Mouse (Mus musculus): ENCODE data around the gene Slc38a10. TPM values are rescaled to one million over a fixed set of nuclear protein-coding genes. Genes with fewer than 3 reads are reported as not detected.

The Slc38a10 gene
- polyA plus RNA-seq, 1 experiment from 2014 or later = 99.0 TPM

DNA sequence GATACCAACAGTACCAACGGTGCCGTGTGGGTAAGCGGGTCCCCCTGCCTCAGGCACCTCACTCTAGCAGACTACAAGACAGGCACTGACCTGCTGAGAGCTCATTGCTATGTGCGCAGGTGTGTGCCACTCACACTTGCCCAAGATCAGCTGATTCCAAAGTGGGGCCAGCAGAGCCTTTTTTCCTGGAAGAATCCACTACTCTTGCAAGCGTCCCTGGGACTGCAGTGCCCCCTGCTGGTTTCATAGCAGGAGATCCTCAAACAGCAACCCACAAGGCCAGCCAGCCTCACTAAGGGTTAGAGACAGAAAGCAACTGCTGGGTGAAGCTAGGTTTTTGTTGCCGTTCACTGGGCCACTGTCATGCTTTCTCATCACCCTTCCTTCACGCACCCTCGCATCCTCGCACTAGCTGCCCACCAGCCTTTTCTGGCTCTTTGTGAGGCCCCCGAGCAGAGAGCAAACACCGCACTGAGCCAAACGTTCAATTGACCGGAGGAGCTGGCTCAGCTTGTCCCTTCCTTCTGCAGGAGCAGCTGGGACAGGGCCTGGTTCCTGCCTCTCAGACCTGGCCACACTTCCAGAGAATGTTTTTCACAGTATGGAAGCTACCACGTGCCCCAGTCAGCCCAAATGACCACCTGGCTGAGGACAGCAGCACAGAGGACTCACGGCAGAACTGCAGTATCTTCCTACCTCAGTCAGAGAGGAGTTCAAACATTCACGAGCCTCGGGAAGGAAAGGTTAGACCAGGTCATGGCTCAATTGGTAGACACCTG lies 30.3 kb downstream of the Slc38a10 start:
- Histone ChIP-seq H3K27ac (no peak overlapping the region), H3K36me3 (peaks cover 89% of the 10 kb centered on the region), H3K4me3 (no peak overlapping the region), H3K27me3 (ENCODE audit: insufficient read depth, poor library complexity, severe bottlenecking) (no peaks in the 10 kb centered on the region), H3K4me1 (peaks cover 15% of the 10 kb centered on the region), H3K9me3 (no peaks in the 10 kb centered on the region)
- DNase-seq (ENCODE audit: low spot score) = no peak
- WGBS = 79% methylated on average over 17 of the region's 17 CpGs

DNA sequence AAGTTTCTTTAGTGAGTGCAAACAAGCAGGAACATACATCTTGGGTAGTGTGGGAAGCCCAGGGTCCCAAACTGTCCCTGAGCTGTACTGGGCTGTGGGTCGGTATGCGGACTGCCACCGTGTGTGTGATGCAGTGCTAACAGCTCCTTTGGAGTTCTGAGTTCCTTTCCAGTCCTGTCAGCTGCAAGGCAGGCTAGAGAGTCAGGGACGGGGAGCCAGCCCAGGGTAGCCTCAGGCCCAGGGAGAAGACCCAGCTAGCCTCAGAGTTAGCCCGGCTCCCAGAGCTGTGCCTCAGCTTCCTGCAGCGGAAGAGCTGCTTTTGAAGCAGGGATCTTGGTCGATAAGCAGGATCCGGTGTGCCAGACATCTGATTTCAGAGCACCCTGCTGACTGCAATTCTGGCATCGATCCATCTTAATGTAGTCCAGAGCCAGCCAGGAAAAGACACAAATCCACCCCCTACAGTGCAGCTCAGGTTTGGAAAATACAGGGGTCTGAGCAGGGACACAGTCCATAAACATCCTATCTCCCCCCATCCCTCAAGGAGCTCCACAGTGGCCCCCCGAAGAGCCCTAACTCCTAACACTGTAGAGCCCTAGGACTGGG lies 31.1 kb downstream of the Slc38a10 start:
- Histone ChIP-seq H3K27me3 (ENCODE audit: insufficient read depth, poor library complexity, severe bottlenecking) (no peaks in the 10 kb centered on the region), H3K4me3 (no peak overlapping the region), H3K4me1 (peaks cover 15% of the 10 kb centered on the region), H3K9me3 (no peaks in the 10 kb centered on the region), H3K36me3 (peaks cover 92% of the 10 kb centered on the region), H3K27ac (no peak overlapping the region)
- WGBS = 74% methylated on average over 10 of the region's 10 CpGs
- DNase-seq (ENCODE audit: low spot score) = no peak

DNA sequence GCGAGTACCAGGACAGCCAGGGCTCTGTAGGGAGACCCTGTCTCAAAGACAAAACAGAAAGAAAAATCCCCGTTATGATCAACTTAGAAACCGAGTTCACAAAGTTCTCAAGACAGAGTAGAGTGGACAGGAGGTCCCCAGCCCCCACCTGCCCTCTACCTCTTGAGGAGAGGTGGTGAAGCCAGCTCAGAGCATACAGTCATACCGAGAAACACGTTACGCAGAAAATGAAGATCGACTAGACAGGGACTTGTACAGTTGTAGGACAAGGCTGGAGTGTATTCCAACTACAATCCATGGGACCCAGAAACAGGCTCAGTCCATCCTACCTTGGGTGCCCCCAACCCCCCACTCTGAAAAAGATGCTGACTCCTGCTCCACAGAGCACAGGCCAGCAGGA lies 32.0 kb downstream of the Slc38a10 start:
- H3K9me3 ChIP-seq = no peaks in the 10 kb centered on the region
- no peak overlapping the region for H3K4me3 ChIP-seq
- no peak overlapping the region for H3K27ac ChIP-seq
- H3K27me3 ChIP-seq (ENCODE audit: insufficient read depth, poor library complexity, severe bottlenecking) = no peaks in the 10 kb centered on the region
- peaks cover 15% of the 10 kb centered on the region for H3K4me1 ChIP-seq
- no peak for DNase-seq (ENCODE audit: low spot score)
- WGBS = 96% methylated on average over 7 of the region's 7 CpGs
- H3K36me3 ChIP-seq = peaks cover 93% of the 10 kb centered on the region

DNA sequence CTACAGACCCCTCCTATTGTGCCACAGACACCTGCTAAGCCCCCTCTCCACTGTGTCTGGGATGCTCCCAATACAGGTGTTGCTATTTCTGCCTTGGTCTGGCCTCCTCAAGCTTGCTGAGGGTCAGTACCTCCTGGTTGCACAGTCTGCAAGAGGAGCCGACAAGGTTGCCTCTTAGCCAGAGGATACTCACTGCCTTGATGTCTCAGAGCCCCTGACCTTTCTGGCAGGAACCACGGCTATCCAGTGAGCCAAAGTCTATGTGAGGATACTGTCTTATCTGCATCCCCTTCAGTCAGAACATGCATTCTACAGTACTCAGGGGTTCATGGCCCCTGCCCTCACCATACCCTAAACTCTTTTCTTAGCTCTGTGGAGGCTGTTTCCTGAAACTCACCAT lies 33.5 kb downstream of the Slc38a10 start:
- no peaks in the 10 kb centered on the region for H3K9me3 ChIP-seq
- 84% methylated on average over 2 of the region's 2 CpGs for WGBS
- DNase-seq (ENCODE audit: low spot score) = no peak
- no peaks in the 10 kb centered on the region for H3K27me3 ChIP-seq (ENCODE audit: insufficient read depth, poor library complexity, severe bottlenecking)
- no peak overlapping the region for H3K27ac ChIP-seq
- H3K4me1 ChIP-seq = peaks cover 20% of the 10 kb centered on the region
- H3K36me3 ChIP-seq = peaks cover 87% of the 10 kb centered on the region
- no peak overlapping the region for H3K4me3 ChIP-seq

DNA sequence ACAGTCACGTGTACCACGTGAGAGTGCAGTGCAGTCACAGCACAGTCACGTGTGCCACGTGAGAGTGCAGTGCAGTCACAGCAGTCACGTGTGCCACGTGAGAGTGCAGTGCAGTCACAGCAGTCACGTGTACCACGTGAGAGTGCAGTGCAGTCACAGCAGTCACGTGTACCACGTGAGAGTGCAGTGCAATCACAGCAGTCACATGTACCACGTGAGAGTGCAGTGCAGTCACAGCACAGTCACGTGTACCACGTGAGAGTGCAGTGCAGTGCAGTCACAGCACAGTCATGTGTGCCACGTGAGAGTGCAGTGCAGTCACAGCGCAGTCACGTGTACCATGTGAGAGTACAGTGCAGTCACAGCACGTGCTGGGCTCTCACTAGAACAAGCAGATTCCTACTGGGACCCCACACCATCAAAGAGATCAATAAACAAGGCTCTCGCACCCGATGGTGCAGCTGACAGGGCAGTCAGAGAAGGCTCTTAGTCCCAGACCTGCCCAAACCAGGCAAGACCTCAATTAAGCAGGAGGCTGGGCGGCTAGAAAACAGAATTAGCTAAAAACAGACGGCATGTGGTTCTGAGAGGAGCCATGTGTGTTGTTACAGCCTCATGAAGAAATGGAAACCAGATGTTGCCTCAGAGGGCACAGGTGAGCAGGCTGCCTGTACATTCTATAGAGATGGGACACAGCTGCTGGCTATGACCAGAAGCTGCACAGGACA lies 36.5 kb downstream of the Slc38a10 start:
- H3K36me3 ChIP-seq = peaks cover 76% of the 10 kb centered on the region
- H3K27ac ChIP-seq = no peak overlapping the region
- no peaks in the 10 kb centered on the region for H3K27me3 ChIP-seq (ENCODE audit: insufficient read depth, poor library complexity, severe bottlenecking)
- no peak overlapping the region for H3K4me3 ChIP-seq
- no peaks in the 10 kb centered on the region for H3K9me3 ChIP-seq
- DNase-seq (ENCODE audit: low spot score) = no peak
- WGBS = 92% methylated on average over 21 of the region's 21 CpGs
- peaks cover 29% of the 10 kb centered on the region for H3K4me1 ChIP-seq

DNA sequence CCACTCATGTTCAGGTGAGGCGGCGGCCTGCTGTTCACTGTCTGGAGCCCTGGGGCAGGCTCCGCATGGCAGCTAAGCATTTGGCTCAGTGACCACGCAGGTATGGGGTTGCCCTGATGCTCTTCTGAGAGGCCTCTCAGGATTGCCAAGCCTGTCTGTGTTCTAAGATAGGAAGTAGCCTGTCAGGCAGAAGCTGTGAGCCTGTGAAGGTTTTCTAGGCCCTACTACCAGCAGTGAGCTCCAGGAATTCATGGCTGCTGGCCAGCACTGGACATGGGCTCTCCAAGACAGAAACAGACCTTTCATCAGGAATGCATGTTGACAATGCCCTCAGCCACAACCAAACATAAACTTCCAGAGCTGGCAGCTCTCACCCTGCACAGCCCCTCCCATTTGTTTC lies 39.0 kb downstream of the Slc38a10 start:
- Histone ChIP-seq H3K27ac (peak overlapping the region; percentile 52; the same call in 1 of the 2 replicates), H3K4me1 (peaks cover 25% of the 10 kb centered on the region), H3K27me3 (ENCODE audit: insufficient read depth, poor library complexity, severe bottlenecking) (no peaks in the 10 kb centered on the region), H3K4me3 (no peak overlapping the region), H3K36me3 (peaks cover 76% of the 10 kb centered on the region), H3K9me3 (no peaks in the 10 kb centered on the region)
- DNase-seq (ENCODE audit: low spot score) = no peak
- WGBS = 63% methylated on average over 4 of the region's 4 CpGs

DNA sequence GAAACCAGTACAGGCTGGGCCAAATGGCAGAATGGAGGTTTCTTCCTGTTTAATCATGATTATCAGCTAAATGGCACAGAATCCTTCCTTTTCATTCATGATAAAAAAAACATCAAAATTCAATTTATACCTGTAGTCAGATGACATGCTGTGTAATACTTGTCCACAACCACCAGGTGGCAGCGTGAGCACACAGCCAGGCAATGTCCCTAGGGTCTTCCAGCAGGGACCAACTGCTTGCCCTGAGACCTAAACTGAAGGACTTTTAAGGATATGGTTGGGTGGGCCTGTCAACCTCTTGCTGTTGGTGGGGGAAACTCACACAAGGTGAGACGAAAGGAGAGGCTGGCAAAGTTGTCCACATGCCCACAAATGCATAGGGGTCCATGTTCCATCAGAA lies 40.1 kb downstream of the Slc38a10 start:
- no peaks in the 10 kb centered on the region for H3K27me3 ChIP-seq (ENCODE audit: insufficient read depth, poor library complexity, severe bottlenecking)
- peaks cover 75% of the 10 kb centered on the region for H3K36me3 ChIP-seq
- H3K27ac ChIP-seq = 0 out of 2 replicates have a peak overlapping the region, but pooled peaks have one; percentile 7
- no peak for DNase-seq (ENCODE audit: low spot score)
- 4% methylated on average over 2 of the region's 2 CpGs for WGBS
- H3K4me1 ChIP-seq = peaks cover 25% of the 10 kb centered on the region
- H3K9me3 ChIP-seq = no peaks in the 10 kb centered on the region
- H3K4me3 ChIP-seq = no peak overlapping the region

DNA sequence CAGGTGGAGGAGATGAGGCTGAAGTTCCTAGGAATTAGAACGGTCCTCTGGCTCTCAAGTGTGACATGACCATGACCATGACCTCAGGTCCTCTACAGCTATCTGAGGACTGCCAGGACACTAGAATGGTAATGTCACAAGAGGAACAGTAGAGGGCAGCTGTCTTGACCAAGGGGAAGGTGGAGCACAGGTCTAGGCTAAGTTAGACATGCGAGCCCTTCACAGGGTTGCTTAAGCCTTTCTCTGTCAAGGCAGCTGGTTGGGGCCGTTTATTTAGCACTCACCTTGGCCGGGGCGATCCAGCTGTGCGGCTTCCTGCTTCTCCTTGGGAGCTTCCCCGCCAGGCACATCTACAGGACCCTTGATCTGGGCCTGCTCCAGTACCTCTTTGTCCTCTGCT lies 40.6 kb downstream of the Slc38a10 start:
- no peak for DNase-seq (ENCODE audit: low spot score)
- Histone ChIP-seq H3K27ac (0 out of 2 replicates have a peak overlapping the region, but pooled peaks have one; percentile 7), H3K36me3 (peaks cover 75% of the 10 kb centered on the region), H3K4me3 (no peak overlapping the region), H3K27me3 (ENCODE audit: insufficient read depth, poor library complexity, severe bottlenecking) (no peaks in the 10 kb centered on the region), H3K9me3 (no peaks in the 10 kb centered on the region), H3K4me1 (peaks cover 25% of the 10 kb centered on the region)
- WGBS = 62% methylated on average over 7 of the region's 7 CpGs

DNA sequence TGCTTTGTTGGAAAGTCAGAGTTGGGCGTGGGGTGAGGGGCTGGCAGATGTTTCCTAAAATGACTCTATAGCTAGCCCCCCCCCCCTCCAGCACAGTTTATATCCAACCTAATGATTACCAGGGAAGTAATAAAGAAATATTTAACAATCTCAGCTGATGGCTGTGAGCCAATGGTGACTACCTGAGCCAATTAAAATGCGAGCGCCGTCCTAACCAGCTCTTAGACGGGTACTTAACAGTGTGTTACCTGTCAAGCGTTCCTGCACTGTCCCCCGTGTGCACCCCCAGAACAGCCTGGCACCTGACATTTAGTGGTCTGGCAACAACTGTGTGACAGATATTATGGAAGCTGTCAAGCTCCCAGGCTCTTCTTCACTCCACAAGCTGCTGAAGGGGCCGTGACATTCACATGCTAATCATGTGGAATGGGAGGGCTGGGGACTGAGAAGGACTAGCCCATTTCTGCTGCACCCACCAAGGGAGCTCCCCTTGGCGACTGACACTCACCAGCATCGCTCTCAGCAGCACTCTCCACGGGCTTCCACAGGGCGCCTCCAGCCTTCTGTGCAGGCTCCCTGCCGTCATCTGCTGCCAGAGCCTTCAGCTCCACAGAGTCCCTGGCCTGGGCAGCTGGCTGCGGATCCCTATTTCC lies 41.5 kb downstream of the Slc38a10 start:
- no peak for DNase-seq (ENCODE audit: low spot score)
- Histone ChIP-seq H3K4me1 (peaks cover 25% of the 10 kb centered on the region), H3K9me3 (no peaks in the 10 kb centered on the region), H3K4me3 (no peak overlapping the region), H3K36me3 (peaks cover 75% of the 10 kb centered on the region), H3K27ac (0 out of 2 replicates have a peak overlapping the region, but pooled peaks have one; percentile 6), H3K27me3 (ENCODE audit: insufficient read depth, poor library complexity, severe bottlenecking) (no peaks in the 10 kb centered on the region)
- 76% methylated on average over 14 of the region's 14 CpGs for whole genome bisulfite sequencing

DNA sequence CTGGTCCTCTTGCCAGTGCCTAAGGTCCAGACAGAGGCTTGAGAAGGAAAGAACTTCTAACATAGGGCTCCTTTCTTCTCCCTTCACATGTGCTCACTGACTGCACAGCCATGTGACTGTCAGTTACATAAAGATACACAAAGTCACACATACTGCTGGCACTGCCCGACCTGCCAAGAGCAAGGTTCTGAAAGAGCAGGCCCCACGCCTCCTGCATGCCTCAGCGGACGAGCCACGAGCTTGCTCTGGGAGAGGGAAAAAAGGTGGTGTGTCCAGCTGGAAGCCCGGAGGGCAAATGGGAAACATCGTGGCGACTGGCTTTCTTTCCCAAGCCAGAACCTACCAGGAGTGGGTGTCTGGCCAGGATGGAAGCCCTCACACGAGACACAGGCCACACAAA lies 43.4 kb downstream of the Slc38a10 start:
- H3K36me3 ChIP-seq = peaks cover 78% of the 10 kb centered on the region
- no peaks in the 10 kb centered on the region for H3K9me3 ChIP-seq
- peaks cover 24% of the 10 kb centered on the region for H3K4me1 ChIP-seq
- H3K27ac ChIP-seq = no peak overlapping the region
- no peak overlapping the region for H3K4me3 ChIP-seq
- DNase-seq (ENCODE audit: low spot score) = no peak
- H3K27me3 ChIP-seq (ENCODE audit: insufficient read depth, poor library complexity, severe bottlenecking) = no peaks in the 10 kb centered on the region
- 89% methylated on average over 9 of the region's 9 CpGs for WGBS

DNA sequence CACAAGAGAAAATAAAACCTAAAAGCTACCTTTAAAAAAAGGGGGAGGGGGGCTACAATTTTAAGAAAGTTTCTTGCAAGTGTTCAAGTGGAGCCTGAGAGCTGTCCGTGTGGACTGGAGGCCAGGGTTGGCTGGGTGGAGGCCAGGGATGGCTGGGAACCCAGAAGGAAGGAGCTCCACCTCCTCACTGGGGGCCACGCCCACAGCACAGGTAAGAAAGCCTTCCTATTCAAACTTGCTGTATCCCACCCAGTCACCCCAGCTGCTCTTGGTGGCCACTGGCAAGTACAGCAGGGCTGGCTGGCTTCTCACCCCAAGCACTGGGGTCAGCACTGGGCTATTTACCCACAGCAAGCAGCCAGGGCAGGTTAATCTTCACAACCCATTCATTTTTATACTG lies 44.1 kb downstream of the Slc38a10 start:
- Histone ChIP-seq H3K27me3 (ENCODE audit: insufficient read depth, poor library complexity, severe bottlenecking) (no peaks in the 10 kb centered on the region), H3K4me3 (no peak overlapping the region), H3K36me3 (peaks cover 72% of the 10 kb centered on the region), H3K9me3 (no peaks in the 10 kb centered on the region), H3K27ac (no peak overlapping the region), H3K4me1 (peaks cover 16% of the 10 kb centered on the region)
- 79% methylated on average over 2 of the region's 2 CpGs for WGBS
- no peak for DNase-seq (ENCODE audit: low spot score)

DNA sequence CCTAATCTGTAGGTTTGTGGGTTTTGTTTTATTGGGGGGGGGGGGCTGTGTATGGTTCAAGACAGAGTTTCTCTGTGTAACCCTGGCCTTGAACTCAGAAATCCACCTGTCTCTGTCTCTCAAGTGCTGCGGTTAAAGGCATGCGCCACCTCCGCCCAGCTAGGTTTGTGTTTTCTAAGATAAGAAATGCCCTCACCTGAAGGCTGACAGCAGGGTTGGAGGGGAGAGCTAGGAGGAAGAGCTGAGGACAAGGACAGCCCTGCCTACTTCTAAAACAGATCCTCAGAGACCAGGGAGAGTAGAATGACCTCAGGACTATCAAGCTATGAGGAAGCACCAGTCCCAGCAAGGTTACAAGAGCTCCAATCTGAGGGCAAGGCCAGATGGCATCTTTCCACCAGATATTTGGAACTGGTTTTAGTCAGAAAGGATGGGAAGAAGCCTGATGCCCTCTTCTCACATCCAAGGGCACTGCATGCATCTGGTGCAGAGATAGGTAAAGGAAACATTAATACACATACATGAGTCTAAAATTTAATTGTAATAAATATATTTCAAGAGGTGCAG lies 47.6 kb downstream of the Slc38a10 start:
- H3K4me3 ChIP-seq = no peak overlapping the region
- DNase-seq (ENCODE audit: low spot score) = no peak
- H3K9me3 ChIP-seq = no peaks in the 10 kb centered on the region
- 83% methylated on average over 3 of the region's 3 CpGs for WGBS
- peaks cover 24% of the 10 kb centered on the region for H3K4me1 ChIP-seq
- H3K27ac ChIP-seq = peak overlapping the region; percentile 60; the same call in 1 of the 2 replicates
- H3K27me3 ChIP-seq (ENCODE audit: insufficient read depth, poor library complexity, severe bottlenecking) = no peaks in the 10 kb centered on the region
- peaks cover 61% of the 10 kb centered on the region for H3K36me3 ChIP-seq

Data from heart, embryonic 10.5 days (tissue).